Mouse (Mus musculus) CD8-positive naive resting alpha-beta T cell, adult 2 months (primary cell): ENCODE data around the gene Snapc2.

Source experiments
- DNase-seq, 2 experiments: peaks; one replicate each; pipeline ENCODE4 v3.0.0; 2022; ENCODE audit warnings: low read depth in 2 of 2, low spot score in 2 of 2

Snapc2 gene

GRCm38 (mm10) chr8:4252934-4253841 is at the start of gene Snapc2:
TSS of gene Snapc2 (plus strand) at chr8:4253080.
- peak; percentile 86 to 92 for DNase-seq

- no peak for DNase-seq
These were observed 47.4 kb upstream of the Snapc2 start for GRCm38 (mm10) chr8:4205246-4206123.

GRCm38 (mm10) chr8:4206182-4207015 is 46.5 kb upstream of the Snapc2 start:
- DNase-seq: no peak

- DNase-seq: no peak
These were observed 45.9 kb upstream of the Snapc2 start for GRCm38 (mm10) chr8:4207016-4207350.

GRCm38 (mm10) chr8:4211097-4211496 is 41.8 kb upstream of the Snapc2 start:
- DNase-seq: no peak

GRCm38 (mm10) chr8:4212809-4213209 is 40.1 kb upstream of the Snapc2 start:
- DNase-seq: no peak

- DNase-seq: peak in 1 of 2 experiments; percentile 42
These were observed 39.5 kb upstream of the Snapc2 start for GRCm38 (mm10) chr8:4213210-4214005.

GRCm38 (mm10) chr8:4214006-4214980 is 38.6 kb upstream of the Snapc2 start:
- DNase-seq: peak in 1 of 2 experiments; percentile 59

GRCm38 (mm10) chr8:4216296-4216695 is 36.6 kb upstream of the Snapc2 start:
- no peak for DNase-seq

- DNase-seq: no peak
These were observed 35.9 kb upstream of the Snapc2 start, which contains the start of gene Prr36 for GRCm38 (mm10) chr8:4216791-4217621. TSS of gene Prr36 (minus strand) at chr8:4217459.

GRCm38 (mm10) chr8:4219617-4220016 is 33.3 kb upstream of the Snapc2 start:
- DNase-seq: no peak

GRCm38 (mm10) chr8:4222059-4222458 is 30.8 kb upstream of the Snapc2 start:
- no peak for DNase-seq

- DNase-seq: no peak
These were observed 26.6 kb upstream of the Snapc2 start for GRCm38 (mm10) chr8:4226323-4226722.

- no peak for DNase-seq
These were observed 26.0 kb upstream of the Snapc2 start, which contains the start of gene Lrrc8e for GRCm38 (mm10) chr8:4226739-4227347. TSS of gene Lrrc8e (plus strand) at chr8:4226827.

GRCm38 (mm10) chr8:4227919-4228318 is 25.0 kb upstream of the Snapc2 start:
- no peak for DNase-seq

GRCm38 (mm10) chr8:4229784-4230183 is 23.1 kb upstream of the Snapc2 start:
- DNase-seq: no peak

- DNase-seq: no peak
These were observed 22.1 kb upstream of the Snapc2 start for GRCm38 (mm10) chr8:4230612-4231351.
